ENCODE assay signal across 12 mouse cellular contexts in the genomic region with DNA sequence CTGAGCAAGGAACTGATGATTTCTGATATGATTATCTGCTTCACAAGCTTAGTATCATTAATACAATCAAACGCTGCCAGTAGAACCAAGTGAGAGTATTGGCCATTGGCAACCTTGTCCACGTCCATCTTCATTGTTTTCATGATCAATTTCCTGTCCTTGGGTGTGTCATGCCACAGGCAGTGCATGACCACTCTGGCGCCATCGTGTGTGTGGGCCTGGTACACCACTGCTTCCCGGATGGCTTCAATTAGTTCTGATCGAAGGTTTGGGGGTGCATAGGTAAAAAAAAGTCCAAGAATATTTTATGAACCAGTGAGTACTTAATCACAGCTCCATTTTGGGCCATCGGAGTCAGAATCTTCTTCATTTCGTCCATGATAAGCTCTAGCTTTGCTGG.
A peak's percentile ranks its signal among the peaks of the same experiment; 100 is the strongest.
DNase-seq lines count a peak whose midpoint lies in the region; TF ChIP-seq lines count a peak whose summit lies in the region.
"Had no signal": no experiment of that assay in that cellular context is flagged by ENCODE, and none has a peak within 500 bp of the region (broad histone marks: within the 10 kb centered on the region; RNA-seq: fewer than 3 reads in every experiment).

No protein-coding gene starts in this region.

- in situ Hi-C loops in CH12.LX (cut with MboI; ENCODE audit: low pct_ligation_motif_present, low pct_unique_long_range_greater_than_20kb, low sequenced_read_pairs) = no loop called here

- no peak overlapping the region for H3K4me3 ChIP-seq in layer of hippocampus, adult 2 months
- no peak overlapping the region for H3K4me3 ChIP-seq in CH12.LX (replicated peaks in 1 of 3; ENCODE audit: low read depth in 2 of 3, low read length in 2 of 3, poor library complexity in 1 of 3)
- no peak overlapping the region for H3K4me3 ChIP-seq in embryonic facial prominence, embryonic 10.5 days

- H3K4me1 ChIP-seq in CH12.LX (ENCODE audit: control insufficient read depth in 1 of 2, insufficient read depth in 2 of 2) = peaks cover 0 to 2% of the 10 kb centered on the region in 2 experiments; a peak in 1 of 4 replicates
- H3K4me1 ChIP-seq in embryonic facial prominence, embryonic 10.5 days = no peaks in the 10 kb centered on the region

- no peaks in the 10 kb centered on the region for H3K36me3 ChIP-seq in CH12.LX (replicated peaks in 1 of 2; ENCODE audit: control insufficient read depth in 1 of 2, insufficient read depth in 1 of 2, low read length in 1 of 2)
- H3K36me3 ChIP-seq in embryonic facial prominence, embryonic 10.5 days (replicated peaks) = no peaks in the 10 kb centered on the region

- no peaks in the 10 kb centered on the region for H3K9me3 ChIP-seq in CH12.LX (replicated peaks; ENCODE audit: low read length)
- H3K9me3 ChIP-seq in embryonic facial prominence, embryonic 10.5 days = no peaks in the 10 kb centered on the region

- H3K27ac ChIP-seq in layer of hippocampus, adult 2 months = no peak overlapping the region
- no peak overlapping the region for H3K27ac ChIP-seq in CH12.LX (ENCODE audit: insufficient read depth, low read depth)
- H3K27ac ChIP-seq in embryonic facial prominence, embryonic 10.5 days (replicated peaks) = no peak overlapping the region

- TF ChIP-seq CTCF in layer of hippocampus, adult 2 months (conservative IDR thresholded peaks at IDR 0.05) = peak; percentile 33
- TF ChIP-seq CTCF in CH12.LX (conservative IDR thresholded peaks at IDR 0.05 in 1 of 2, IDR thresholded peaks at IDR 0.05 in 1 of 2; ENCODE audit: low read depth in 2 of 2, low read length in 2 of 2) = peak in 1 of 2 experiments; percentile 43; a peak in 2 of 4 replicates

- dilution Hi-C loops in CH12.LX (cut with MboI; ENCODE audit: extremely low pct_ligation_motif_present, extremely low pct_unique_long_range_greater_than_20kb, low sequenced_read_pairs) = no loop called here

- H3K27me3 ChIP-seq in CH12.LX (replicated peaks) = no peaks in the 10 kb centered on the region
- H3K27me3 ChIP-seq in embryonic facial prominence, embryonic 10.5 days (replicated peaks; ENCODE audit: low read depth, poor library complexity, severe bottlenecking) = no peaks in the 10 kb centered on the region

- TF ChIP-seq RAD21 in CH12.LX (IDR thresholded peaks at IDR 0.05; ENCODE audit: low read depth, low read length) = peak; percentile 11

- no peak for TF ChIP-seq POLR2A in CH12.LX (IDR thresholded peaks at IDR 0.05; ENCODE audit: low read depth, low read length)

- no peak for TF ChIP-seq EP300 in CH12.LX (IDR thresholded peaks at IDR 0.05; ENCODE audit: low read length)

- no peaks in the 10 kb centered on the region for H3K79me2 ChIP-seq in CH12.LX (replicated peaks; ENCODE audit: control insufficient read depth, extremely low read depth, insufficient read depth, poor library complexity, severe bottlenecking)

- DNase-seq in adrenal gland, postnatal 10 days = peak; percentile 8
- no peak for DNase-seq in adrenal gland, postnatal 25 days
- no peak for DNase-seq in layer of hippocampus, adult 2 months (ENCODE audit: low spot score in 2 of 2)
- no peak for DNase-seq in layer of hippocampus, adult 8-10 months (ENCODE audit: low spot score in 2 of 2)
- DNase-seq in CH12.LX (ENCODE audit: extremely low read depth) = no peak
- peak; percentile 1 for DNase-seq in naive thymus-derived CD4-positive, alpha-beta T cell, adult 2 months (ENCODE audit: low read depth)
- DNase-seq in gastrocnemius, postnatal 4 days (ENCODE audit: low spot score in 2 of 2) = no peak
- no peak for DNase-seq in embryonic facial prominence, embryonic 10.5 days (ENCODE audit: low spot score)
- DNase-seq: cerebellum, adult 8-10 months; heart, postnatal 36 days; kidney, postnatal 14 days had no signal

- no peak overlapping the region for H3K9ac ChIP-seq in CH12.LX (ENCODE audit: insufficient read depth, low read depth)

- 69% methylated on average over 8 of the region's 8 CpGs for WGBS in embryonic facial prominence, embryonic 10.5 days

- H3K4me2 ChIP-seq in CH12.LX (ENCODE audit: insufficient read depth, low read depth, poor library complexity, severe bottlenecking) = peak overlapping the region; percentile 36; the same call in 1 of the 2 replicates
- H3K4me2 ChIP-seq: midbrain, embryonic 11.5 days had no signal

TF ChIP-seq in CH12.LX, 34 proteins besides CTCF, POLR2A, EP300 and RAD21:
- TF ChIP-seq E2F4 (IDR thresholded peaks at IDR 0.05; ENCODE audit: insufficient replicate concordance, low read depth, low read length) (no peak), SMC3 (IDR thresholded peaks at IDR 0.05; ENCODE audit: low read depth, low read length) (peak; percentile 16)

Comparison
In these comparisons a context has a peak if more than half of its experiments do, and no peak if none do; other contexts are left out.
1. DNase-seq: peak in adrenal gland, postnatal 10 days (single experiment) and naive thymus-derived CD4-positive, alpha-beta T cell, adult 2 months (single experiment); none in adrenal gland, postnatal 25 days (single experiment), layer of hippocampus, adult 2 months (0 of 2), layer of hippocampus, adult 8-10 months (0 of 2), CH12.LX (single experiment), gastrocnemius, postnatal 4 days (0 of 2) and embryonic facial prominence, embryonic 10.5 days (single experiment).